Mouse (Mus musculus): ENCODE results near the gene Wee1. TPM values are rescaled to one million over a fixed set of nuclear protein-coding genes. Genes with fewer than 3 reads are reported as not detected.

Wee1 gene
- 18.6 and 29.2 TPM in 2 replicates for polyA plus RNA-seq (2012; ENCODE audit: low replicate concordance)

GRCm38 (mm10) chr7:110121516-110122288 lies at the start of gene Wee1:
TSS of gene Wee1 (plus strand) at chr7:110122046.

Other genes with a start within 250 kb of the Wee1 start
- 6.3 and 11.6 TPM in 2 replicates for gene Dennd5a, start 161.6 kb upstream of the Wee1 start, polyA plus RNA-seq (2012; ENCODE audit: low replicate concordance)
- 15.7 and 27.1 TPM in 2 replicates for gene Tmem41b, start 135.1 kb upstream of the Wee1 start, polyA plus RNA-seq (2012; ENCODE audit: low replicate concordance)
- 123 and 251 TPM in 2 replicates for gene Ipo7, start 103.8 kb upstream of the Wee1 start, polyA plus RNA-seq (2012; ENCODE audit: low replicate concordance)
- 1.9 and 2.1 TPM in 2 replicates for gene Zfp143, start 60.8 kb upstream of the Wee1 start, polyA plus RNA-seq (2012; ENCODE audit: low replicate concordance)
- gene Swap70, start 99.7 kb downstream of the Wee1 start, polyA plus RNA-seq (2012; ENCODE audit: low replicate concordance): 18.1 and 20.0 TPM in 2 replicates